Mouse (Mus musculus) heart, embryonic 11.5 days (tissue): ENCODE measurements around the gene Odf2. TPM values are rescaled to one million over a fixed set of nuclear protein-coding genes. Genes with fewer than 3 reads are reported as not detected.

Experiments used
- ATAC-seq: fragments of 200-750 bp; cut with Nextera tagmentation; replicated peaks from 2 replicates; pipeline ENCODE4 v1.8.0; 2017; ENCODE audit warnings: moderate library complexity; ENCODE audit not compliant: insufficient number of reproducible peaks, low FRiP score, low TSS enrichment
- H3K27ac ChIP-seq: fragments of 300-500 bp; sonication (generic); 2 replicates; pipeline ENCODE4 v1.5.1; 2014; ENCODE audit warnings: mild to moderate bottlenecking, low read depth, low read length
- H3K27me3 ChIP-seq: fragments of 300-500 bp; sonication (generic); 2 replicates; pipeline ENCODE4 v1.6.1; 2014; ENCODE audit warnings: mild to moderate bottlenecking, low read length, mixed read lengths; ENCODE audit not compliant: control insufficient read depth, insufficient read depth
- H3K36me3 ChIP-seq: fragments of 300-500 bp; sonication (generic); 2 replicates; pipeline ENCODE4 v1.6.1; 2014; ENCODE audit warnings: mild to moderate bottlenecking, low read length, moderate library complexity, mixed read lengths; ENCODE audit not compliant: control insufficient read depth, insufficient read depth
- H3K4me1 ChIP-seq: fragments of 300-500 bp; sonication (generic); 2 replicates; pipeline ENCODE4 v1.6.1; 2014; ENCODE audit warnings: low read length; ENCODE audit not compliant: control insufficient read depth, insufficient read depth
- H3K4me2 ChIP-seq: fragments of 300-500 bp; sonication (generic); 2 replicates; pipeline ENCODE4 v1.6.1; 2014; ENCODE audit warnings: mild to moderate bottlenecking, moderate library complexity
- H3K4me3 ChIP-seq: fragments of 300-500 bp; sonication (generic); 2 replicates; pipeline ENCODE4 v1.5.1; 2014; ENCODE audit warnings: low read depth, low read length
- H3K9ac ChIP-seq: fragments of 300-500 bp; sonication (generic); 2 replicates; pipeline ENCODE4 v1.6.1; 2014; ENCODE audit warnings: mild to moderate bottlenecking, low read depth, low read length, moderate library complexity
- H3K9me3 ChIP-seq: fragments of 300-500 bp; sonication (generic); replicated peaks from 2 replicates; pipeline ENCODE4 v1.6.1; 2016; ENCODE audit warnings: low read length; ENCODE audit not compliant: control insufficient read depth
- WGBS: fragments of 180-500 bp; shearing (Covaris S2); extraction: QIAGEN DNeasy Blood & Tissue Kit; methylation state at CpG from one replicate; pipeline ENCODE4 v1.1.7; 2014; ENCODE audit not compliant: insufficient replicate concordance; 5-methylcytosine and 5-hydroxymethylcytosine counted together
- polyA plus RNA-seq: library from polyadenylated mRNA; unstranded; fragments of >200 nt; fragmentation: Nextera tagmentation; extraction: Ambion mirVana; gene quantifications from 2 replicates; pipeline ENCODE4 v1.2.1, GENCODE M21; 2014

The Odf2 gene
- 56.3 and 62.0 TPM in 2 replicates for polyA plus RNA-seq

GRCm38 (mm10) chr2:29889066-29889944 is at the start of gene Odf2:
Odf2 (plus strand) TSS chr2:29889221.
- peaks cover 12% of the 10 kb centered on the region for H3K4me1 ChIP-seq
- peak within 1 kb of the TSS; percentile 100 for H3K4me3 ChIP-seq
- peaks cover 9% of the 10 kb centered on the region for H3K36me3 ChIP-seq
- under 1% methylated on average over 70 of the region's 70 CpGs for WGBS
- H3K9me3 ChIP-seq = no peaks in the 10 kb centered on the region
- H3K4me2 ChIP-seq = peak within 1 kb of the TSS; percentile 67
- H3K9ac ChIP-seq = peak within 1 kb of the TSS; percentile 96
- ATAC-seq = peak; percentile 90
- peak within 1 kb of the TSS; percentile 93 for H3K27ac ChIP-seq
- no peaks in the 10 kb centered on the region for H3K27me3 ChIP-seq

- Histone ChIP-seq H3K9me3 (no peaks in the 10 kb centered on the region), H3K27me3 (peaks cover 19% of the 10 kb centered on the region), H3K36me3 (peaks cover 23% of the 10 kb centered on the region), H3K27ac (no peak overlapping the region), H3K4me2 (no peak overlapping the region), H3K9ac (no peak overlapping the region), H3K4me1 (no peaks in the 10 kb centered on the region), H3K4me3 (no peak overlapping the region)
- ATAC-seq = no peak
- WGBS = 37% methylated on average over 4 of the region's 4 CpGs
Observed at GRCm38 (mm10) chr2:29839460-29839859, 49.6 kb upstream of the Odf2 start.

DNA sequence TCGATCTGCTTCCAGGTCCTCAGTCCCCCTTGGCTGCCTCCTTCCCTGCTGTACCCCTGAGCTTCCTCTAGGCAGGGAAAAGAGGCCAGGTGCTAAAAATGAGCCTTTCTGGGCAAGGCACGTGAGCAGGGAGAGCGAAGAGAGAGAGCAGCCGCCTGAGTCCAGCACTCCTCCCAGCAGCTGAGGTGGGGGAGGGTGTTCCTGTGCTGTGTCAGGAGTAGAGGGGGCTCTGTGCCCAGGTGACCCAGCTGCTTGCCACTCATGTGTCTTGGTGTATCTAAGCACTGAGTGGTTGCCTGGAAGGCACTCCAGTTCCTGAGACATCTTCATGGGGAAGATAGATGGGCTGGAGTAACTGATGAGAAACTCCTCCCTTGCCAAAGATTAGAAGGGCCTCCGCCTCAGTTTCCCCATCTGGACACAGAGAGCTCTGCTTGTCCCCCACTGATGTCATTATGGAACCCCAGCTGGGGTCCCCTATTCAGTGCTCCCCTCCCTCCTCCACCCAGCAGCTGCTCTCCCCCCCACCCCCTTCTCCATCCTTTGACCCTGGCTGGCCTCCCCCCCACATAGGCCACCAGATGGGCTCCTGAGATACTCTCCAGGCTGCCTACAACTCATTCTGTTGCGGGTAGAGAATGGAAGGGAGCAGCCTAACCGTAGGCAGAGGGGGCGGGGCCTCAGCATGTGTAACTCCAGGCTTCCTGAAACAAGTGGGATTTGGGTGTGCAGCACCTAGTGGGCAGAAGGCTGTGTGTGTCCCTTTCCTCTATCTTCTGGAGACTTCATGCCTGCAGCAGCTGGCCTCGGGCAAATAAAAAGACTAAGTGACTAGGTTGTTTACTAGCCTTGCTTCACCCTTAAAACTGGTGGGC is 45.6 kb upstream of the Odf2 start:
- Histone ChIP-seq H3K4me3 (no peak overlapping the region), H3K27me3 (peaks cover 55% of the 10 kb centered on the region), H3K9ac (no peak overlapping the region), H3K36me3 (peaks cover 15% of the 10 kb centered on the region), H3K4me1 (peaks cover 10% of the 10 kb centered on the region), H3K9me3 (no peaks in the 10 kb centered on the region), H3K27ac (no peak overlapping the region), H3K4me2 (no peak overlapping the region)
- 73% methylated on average over 9 of the region's 9 CpGs for WGBS
- no peak for ATAC-seq

- ATAC-seq = no peak
- Histone ChIP-seq H3K27ac (no peak overlapping the region), H3K9ac (no peak overlapping the region), H3K4me1 (peaks cover 10% of the 10 kb centered on the region), H3K4me3 (no peak overlapping the region), H3K4me2 (no peak overlapping the region), H3K9me3 (no peaks in the 10 kb centered on the region), H3K27me3 (peaks cover 55% of the 10 kb centered on the region), H3K36me3 (peaks cover 12% of the 10 kb centered on the region)
- WGBS = 85% methylated on average over 2 of the region's 2 CpGs
Observed at GRCm38 (mm10) chr2:29844115-29844514, 44.9 kb upstream of the Odf2 start.

DNA sequence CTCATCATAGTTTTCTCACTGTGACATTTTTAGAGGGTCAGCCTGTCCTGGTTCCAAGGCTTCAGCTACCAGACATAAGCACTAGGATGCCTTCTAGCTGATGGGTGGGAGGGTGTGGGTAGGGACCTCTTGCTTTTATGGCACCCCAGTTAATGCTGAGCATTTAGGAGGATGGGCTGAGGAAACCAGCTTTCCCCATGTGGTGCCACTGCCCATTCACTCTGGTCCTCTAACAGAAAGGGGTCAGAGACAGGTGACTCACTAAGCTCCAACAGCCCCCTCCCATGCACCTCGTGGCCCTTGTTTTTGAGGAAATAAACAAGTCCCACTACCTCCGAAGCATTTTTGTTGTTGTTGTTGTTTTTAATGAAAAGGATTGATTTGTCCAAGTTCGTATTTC is 44.4 kb upstream of the Odf2 start:
- H3K36me3 ChIP-seq = peaks cover 12% of the 10 kb centered on the region
- H3K4me1 ChIP-seq = peaks cover 10% of the 10 kb centered on the region
- no peak overlapping the region for H3K4me3 ChIP-seq
- 20% methylated on average over 3 of the region's 3 CpGs for WGBS
- H3K27ac ChIP-seq = no peak overlapping the region
- H3K27me3 ChIP-seq = peaks cover 55% of the 10 kb centered on the region
- no peak overlapping the region for H3K4me2 ChIP-seq
- ATAC-seq = no peak
- no peak overlapping the region for H3K9ac ChIP-seq
- H3K9me3 ChIP-seq = no peaks in the 10 kb centered on the region

- WGBS = 6% methylated on average over 25 of the region's 25 CpGs
- peak overlapping the region; percentile 37 for H3K4me3 ChIP-seq
- ATAC-seq = no peak
- H3K4me2 ChIP-seq = peak overlapping the region; percentile 59
- peaks cover 10% of the 10 kb centered on the region for H3K4me1 ChIP-seq
- H3K36me3 ChIP-seq = peaks cover 12% of the 10 kb centered on the region
- H3K27ac ChIP-seq = no peak overlapping the region
- H3K9me3 ChIP-seq = no peaks in the 10 kb centered on the region
- H3K27me3 ChIP-seq = peaks cover 58% of the 10 kb centered on the region
- H3K9ac ChIP-seq = peak overlapping the region; percentile 40; the same call in 1 of the 2 replicates
Observed at GRCm38 (mm10) chr2:29845636-29846035, 43.4 kb upstream of the Odf2 start.

- H3K4me2 ChIP-seq = peak overlapping the region; percentile 59
- WGBS = 7% methylated on average over 47 of the region's 47 CpGs
- H3K9me3 ChIP-seq = no peaks in the 10 kb centered on the region
- peaks cover 11% of the 10 kb centered on the region for H3K36me3 ChIP-seq
- peak overlapping the region; percentile 37 for H3K4me3 ChIP-seq
- H3K27me3 ChIP-seq = peaks cover 58% of the 10 kb centered on the region
- peaks cover 10% of the 10 kb centered on the region for H3K4me1 ChIP-seq
- peak overlapping the region; percentile 40; the same call in 1 of the 2 replicates for H3K9ac ChIP-seq
- H3K27ac ChIP-seq = no peak overlapping the region
- ATAC-seq = no peak
Observed at GRCm38 (mm10) chr2:29846061-29846853, 42.8 kb upstream of the Odf2 start.

DNA sequence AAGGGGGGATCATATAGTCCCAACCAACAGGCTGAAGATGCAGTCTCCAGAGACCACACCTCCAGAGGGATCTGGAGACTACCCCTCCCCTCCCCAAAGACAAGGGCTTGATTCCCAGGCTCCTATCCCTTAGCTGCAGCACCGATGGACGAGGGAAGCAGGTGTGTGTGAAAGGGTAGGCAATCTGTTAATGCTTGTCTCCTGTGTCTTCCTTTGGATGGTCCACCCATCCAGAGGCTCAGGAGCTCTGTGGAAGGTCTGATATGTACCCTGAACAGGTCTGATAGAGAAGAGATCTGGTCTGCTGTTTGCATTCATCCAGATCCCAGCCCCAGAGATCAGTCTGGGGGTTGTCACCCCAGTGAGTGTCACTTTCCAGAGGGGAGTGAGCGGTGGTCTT is 42.1 kb upstream of the Odf2 start:
- peaks cover 58% of the 10 kb centered on the region for H3K27me3 ChIP-seq
- no peaks in the 10 kb centered on the region for H3K9me3 ChIP-seq
- H3K4me1 ChIP-seq = peaks cover 10% of the 10 kb centered on the region
- no peak for ATAC-seq
- H3K36me3 ChIP-seq = peaks cover 8% of the 10 kb centered on the region
- H3K27ac ChIP-seq = no peak overlapping the region
- H3K9ac ChIP-seq = no peak overlapping the region
- no peak overlapping the region for H3K4me3 ChIP-seq
- WGBS = 50% methylated on average over 3 of the region's 3 CpGs
- H3K4me2 ChIP-seq = no peak overlapping the region
